Mouse (Mus musculus): Measurements from ENCODE around the gene Olfr320.
"Not testable (repeated sequence)": the region's sequence is repeated elsewhere in the genome, so short reads cannot be mapped to it uniquely, and the experiment has no call there.

Olfr320 gene

DNA sequence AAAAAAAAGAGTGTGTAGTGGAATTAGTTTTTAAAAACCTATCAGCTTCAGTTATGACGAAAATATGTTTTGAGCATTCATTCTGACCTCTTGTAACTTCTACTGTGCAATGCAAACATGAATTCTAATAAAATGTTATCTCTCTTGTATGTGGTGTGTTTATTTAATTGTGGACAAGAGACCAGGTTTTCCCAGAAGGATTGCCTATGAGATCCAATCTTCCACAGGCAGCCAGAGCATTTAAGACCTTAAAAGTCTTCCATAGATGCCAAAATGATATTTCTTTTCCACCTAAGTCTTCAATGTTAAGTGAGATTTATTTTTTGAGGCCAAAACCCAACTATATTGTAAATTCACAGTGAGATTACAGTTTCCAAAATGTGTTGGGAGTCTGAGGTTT is at the start of gene Olfr320:
TSS of gene Olfr320 (plus strand) at position 301 of the 400 bp plus-strand sequence.
- no peak for DNase-seq (ENCODE audit: low read depth, low spot score)

DNA sequence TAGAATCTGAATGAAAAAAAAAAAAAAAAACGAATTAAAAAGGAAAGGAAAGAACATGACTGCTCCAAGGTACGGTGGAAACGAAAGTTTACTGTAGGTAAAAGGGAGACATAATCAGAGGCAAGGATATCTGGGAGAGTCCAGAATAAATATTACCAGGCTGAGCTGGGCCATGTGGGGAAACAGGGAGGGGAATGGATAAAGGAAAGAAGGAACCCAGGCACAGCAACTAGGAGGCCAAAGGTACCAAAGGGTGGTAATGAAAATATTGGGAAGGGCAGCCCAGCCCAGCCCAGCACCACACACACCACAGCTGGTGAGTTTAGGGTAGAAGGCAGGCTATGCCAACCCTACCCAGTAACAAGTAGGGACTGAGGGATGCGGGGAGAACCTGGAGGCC is 46.0 kb upstream of the Olfr320 start:
- no peak for DNase-seq (ENCODE audit: low read depth, low spot score)

DNA sequence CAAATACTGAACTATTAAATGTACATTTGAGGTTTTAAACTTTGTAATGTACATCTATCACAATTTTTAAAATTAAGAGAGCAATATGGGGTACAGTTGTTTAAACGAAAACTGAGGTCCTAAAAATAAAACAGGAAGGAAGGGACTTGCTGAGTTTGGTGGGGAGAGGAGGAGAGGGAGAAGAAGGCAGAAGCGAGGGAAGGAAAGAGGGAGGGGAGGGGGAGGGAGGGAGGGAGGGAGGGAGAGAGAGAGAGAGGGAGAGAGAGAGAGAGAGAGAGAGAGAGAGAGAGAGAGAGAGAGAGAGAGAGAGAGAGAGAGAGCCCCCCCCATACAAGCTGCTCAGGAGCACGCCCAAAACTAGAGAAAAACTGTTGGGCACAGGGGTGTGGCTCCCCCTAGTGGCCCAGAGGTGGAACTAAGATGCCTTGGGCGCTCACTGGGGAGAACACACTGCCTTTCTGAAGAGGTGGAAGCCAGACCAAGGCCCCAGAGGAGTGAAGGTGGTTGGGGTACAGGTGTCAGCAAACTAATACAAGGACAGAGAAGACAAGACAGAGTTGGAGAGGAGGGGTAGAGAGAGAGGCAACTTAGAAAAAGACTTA is 44.4 kb upstream of the Olfr320 start:
- peak; percentile 44 for DNase-seq (ENCODE audit: low read depth, low spot score)

DNA sequence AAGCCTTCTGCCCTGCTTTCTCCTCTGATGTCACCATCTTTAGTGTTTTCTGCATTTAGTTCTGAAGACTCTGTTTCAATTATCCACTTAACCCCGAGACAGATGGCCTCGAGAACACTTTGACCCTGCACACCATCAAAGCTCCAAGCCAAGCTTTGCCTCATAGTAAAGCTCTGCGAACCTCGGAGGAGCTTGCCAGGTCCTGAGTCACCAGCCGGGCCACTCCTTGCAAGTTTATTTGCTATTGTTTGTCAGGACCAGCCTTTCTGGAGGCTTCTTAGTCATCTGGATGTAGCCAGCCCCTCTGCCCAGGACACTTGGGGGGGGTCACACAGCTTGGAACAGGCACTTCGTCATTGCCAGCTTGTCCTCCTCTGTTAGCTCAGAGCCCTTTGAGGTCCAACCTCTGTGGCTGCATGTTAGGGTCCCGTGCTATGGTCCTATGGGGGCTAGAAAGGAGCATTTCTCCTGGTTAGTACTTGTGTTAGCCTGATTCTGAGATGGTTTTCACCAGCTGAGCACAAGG is 42.7 kb upstream of the Olfr320 start:
- DNase-seq (ENCODE audit: low read depth, low spot score) = no peak

DNA sequence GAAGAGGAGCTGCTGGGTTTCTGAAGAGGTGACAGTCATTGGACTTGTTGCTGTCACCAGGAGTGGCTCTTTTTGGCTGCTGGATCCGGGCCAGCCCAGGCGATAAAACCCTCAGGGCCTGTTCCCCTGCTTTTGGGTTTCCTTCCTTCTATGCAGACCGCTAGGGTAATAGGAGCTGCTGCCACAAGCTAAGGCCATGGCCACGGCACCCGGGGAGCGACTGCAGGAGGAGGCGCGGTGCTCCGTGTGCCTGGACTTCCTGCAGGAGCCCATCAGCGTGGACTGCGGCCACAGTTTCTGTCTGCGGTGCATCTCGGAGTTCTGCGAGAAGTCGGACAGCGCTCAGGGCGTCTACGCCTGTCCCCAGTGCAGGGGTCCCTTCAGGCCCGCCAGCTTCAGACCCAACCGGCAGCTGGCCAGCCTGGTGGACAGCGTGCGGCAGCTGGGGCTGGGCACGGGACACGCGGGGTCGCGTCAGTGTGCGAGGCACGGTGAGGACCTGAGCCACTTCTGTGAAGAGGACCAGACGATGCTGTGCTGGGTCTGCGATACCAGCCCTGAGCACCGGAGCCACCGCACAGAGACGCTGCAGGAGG is 40.5 kb upstream of the Olfr320 start, which contains the start of gene Trim58:
TSS of gene Trim58 (plus strand) at position 194 of the 596 bp plus-strand sequence.
- DNase-seq (ENCODE audit: low read depth, low spot score) = no peak

DNA sequence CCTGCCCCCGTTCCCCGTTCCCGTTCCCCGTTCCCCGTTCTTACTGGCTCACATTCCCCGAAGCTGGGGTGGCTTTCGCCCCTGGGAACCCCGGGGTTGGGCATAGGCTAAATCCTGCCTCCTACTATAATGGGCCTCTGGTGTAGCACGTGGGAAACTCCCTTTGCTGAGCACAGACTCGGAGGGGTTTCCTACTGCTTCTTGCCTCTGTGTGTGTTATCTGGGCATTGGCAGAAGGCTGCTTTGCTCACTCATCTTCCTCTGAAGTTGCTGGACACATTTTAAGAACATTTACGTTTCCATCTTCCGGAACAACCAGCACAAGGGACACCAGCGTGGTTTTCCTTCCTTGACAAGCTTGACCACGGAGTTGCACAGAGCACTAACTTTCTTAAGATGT is 39.8 kb upstream of the Olfr320 start:
- DNase-seq (ENCODE audit: low read depth, low spot score) = no peak

DNA sequence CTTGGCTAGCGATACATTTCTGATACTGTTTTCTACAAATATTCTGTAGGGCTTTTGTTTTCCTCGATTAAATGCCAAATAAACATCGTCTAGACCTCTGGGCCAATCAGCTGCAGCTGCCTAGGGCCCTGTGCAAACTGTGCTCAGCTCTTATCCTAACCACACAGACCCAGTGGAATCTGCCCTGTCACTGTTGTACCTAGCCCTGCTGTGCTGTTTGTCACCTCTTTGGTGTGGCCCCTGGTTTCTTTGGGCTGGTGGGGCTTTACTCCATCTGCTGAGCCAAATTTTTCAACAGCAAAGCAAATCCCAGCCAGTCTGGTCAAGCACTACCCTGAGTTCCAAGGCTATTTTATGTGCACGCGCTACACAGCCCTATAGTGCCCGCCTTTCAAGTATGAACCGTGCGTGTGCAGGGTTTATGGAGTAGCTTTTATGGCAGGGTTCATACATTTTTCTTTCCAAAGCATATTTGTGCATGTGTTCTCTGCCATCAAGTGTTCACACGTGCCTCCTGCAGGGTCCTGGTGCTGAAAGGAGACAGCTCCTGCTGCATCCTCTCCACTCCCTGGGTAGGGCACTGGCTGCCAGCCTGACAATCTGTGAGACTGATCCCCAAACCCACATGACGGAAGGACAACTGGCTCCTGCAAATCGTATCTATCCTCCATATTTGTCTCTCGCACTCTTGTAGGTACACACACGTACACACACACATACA is 39.1 kb upstream of the Olfr320 start:
- DNase-seq (ENCODE audit: low read depth, low spot score) = no peak

DNA sequence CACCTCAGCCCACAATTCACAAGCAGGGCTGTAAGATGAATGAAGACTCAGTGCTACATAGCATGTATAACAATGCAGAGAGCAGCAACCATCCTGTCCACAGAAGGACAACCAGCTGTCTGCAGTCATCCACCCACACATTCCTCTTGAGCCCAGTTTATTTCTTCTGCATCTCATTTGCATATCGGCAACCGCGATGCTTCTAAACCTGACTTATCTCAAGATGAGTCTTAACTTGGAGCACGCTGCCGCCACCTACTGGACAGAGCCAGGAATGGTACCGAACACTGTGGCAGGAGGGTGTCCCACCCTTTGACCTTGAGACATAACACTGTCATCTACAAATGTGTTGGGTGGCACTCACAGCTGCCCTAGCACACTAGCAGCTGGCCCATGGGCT is 37.5 kb upstream of the Olfr320 start:
- DNase-seq (ENCODE audit: low read depth, low spot score) = peak; percentile 54

DNA sequence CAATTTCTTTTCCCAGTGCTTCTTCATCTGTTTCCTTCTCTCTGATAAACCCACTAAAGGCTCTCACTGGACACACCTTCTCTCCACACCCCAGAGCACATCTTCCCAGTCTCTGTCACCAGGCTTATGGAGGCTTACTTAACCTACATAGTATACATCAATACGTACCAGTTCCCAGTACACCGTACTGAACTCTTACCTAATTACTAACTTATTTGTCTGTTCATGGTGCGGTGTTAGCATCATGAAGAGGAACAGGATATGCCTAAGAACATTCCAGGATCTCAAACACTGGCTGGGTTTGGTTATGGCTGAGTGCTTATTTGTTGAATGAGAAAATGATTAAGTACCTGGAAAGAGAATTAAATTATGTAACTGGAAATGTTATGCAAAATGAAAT is 25.7 kb upstream of the Olfr320 start:
- DNase-seq (ENCODE audit: low read depth, low spot score) = no peak

DNA sequence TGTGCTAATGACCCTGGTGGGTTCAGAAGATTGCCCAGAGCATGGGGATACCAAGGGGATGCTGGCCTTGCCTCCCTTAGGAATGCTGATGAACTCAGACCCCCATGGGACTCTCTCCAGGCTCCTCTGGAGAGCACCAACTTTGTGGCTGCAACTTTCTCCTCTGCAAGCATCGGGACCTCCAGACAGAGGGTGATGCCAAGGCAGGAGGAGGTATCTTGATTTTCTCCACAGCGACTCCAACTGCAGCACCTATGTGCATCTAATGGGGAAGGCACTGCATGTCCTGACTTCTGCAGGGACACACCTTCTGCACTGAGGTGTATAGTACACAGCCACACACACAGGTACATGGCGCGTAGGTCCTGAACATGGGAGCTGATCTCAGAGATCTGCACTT is 22.3 kb upstream of the Olfr320 start, which contains the start of gene Olfr322:
TSS of gene Olfr322 (plus strand) at position 187 of the 400 bp plus-strand sequence.
- no peak for DNase-seq (ENCODE audit: low read depth, low spot score)

DNA sequence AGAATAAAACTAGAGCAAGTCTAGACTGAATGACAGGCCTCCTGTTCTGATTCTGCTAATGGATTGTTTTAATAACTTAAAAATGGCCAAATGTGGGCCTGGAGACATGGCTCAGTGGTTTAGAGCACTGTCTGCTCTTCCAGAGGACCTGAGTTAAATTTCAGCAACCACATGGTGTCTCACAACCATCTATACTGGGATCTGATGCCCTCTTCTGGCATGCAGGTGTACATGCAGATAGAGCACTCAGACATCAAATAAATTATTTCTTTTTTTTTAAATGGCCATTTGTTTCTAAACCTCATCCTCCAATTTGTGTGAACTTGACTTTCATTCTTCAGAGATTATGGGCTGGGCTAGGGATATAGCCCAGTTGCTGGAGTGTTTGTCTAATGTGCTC is 11.6 kb upstream of the Olfr320 start:
- no peak for DNase-seq (ENCODE audit: low read depth, low spot score)

DNA sequence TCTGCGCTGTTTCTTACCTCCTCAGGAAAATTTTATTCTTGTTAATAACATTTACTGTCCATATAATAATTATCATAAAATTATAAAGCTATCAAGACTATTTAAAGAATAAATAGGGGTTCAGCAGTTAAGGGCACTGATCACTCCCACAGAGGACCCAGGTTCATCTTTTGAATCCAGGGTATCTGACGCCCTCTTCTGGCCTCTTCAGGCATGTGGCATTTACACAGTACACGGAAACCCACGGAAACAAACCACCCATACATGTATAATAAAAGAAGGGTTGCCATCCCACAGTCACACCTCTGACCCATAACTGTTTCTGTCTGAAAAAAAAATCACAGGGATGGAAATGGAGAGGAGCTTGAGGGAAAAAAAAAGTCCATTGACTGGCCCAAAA is 9.1 kb upstream of the Olfr320 start:
- no peak for DNase-seq (ENCODE audit: low read depth, low spot score)

DNA sequence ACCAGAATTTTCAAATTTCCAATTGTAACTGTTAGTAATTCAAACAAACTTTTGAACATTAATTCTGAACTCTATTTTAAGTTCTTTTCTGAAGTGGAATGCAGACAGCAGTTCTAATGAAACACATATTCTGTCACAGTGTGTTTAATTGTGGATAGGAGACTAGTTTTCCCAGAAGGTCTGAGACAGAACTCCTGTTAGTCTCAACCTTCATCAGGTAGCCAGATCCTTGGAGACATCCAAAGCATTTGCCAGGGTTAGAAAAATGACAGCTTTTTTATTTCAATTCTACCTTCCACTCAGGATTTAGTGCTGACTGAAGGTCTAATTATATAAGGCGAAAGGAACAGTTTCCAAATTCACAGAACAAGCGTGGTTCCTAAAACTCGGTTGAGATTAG is 18.0 kb downstream of the Olfr320 start, which contains the start of gene Olfr319:
TSS of gene Olfr319 (plus strand) at position 301 of the 400 bp plus-strand sequence.
- no peak for DNase-seq (ENCODE audit: low read depth, low spot score)

DNA sequence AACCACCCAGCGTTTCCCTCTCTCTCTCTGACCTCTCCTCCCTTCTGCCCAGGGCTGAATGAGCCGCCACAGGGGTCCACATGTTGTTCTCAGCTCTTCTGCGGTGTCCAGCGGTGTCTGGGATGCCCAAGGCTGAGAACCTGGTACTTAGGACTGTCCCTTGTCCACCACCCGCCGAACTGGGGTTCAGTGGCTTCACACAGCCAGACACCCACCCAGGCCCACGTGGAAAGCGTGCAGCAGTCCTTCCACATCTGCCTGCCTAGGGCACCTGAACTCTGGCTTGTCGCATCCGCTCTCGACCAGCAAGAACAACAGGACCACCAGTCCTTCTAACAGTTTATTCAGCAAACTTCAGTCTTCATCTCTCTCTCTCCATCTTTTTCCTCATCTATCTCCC is 28.2 kb downstream of the Olfr320 start:
- DNase-seq (ENCODE audit: low read depth, low spot score) = no peak

DNA sequence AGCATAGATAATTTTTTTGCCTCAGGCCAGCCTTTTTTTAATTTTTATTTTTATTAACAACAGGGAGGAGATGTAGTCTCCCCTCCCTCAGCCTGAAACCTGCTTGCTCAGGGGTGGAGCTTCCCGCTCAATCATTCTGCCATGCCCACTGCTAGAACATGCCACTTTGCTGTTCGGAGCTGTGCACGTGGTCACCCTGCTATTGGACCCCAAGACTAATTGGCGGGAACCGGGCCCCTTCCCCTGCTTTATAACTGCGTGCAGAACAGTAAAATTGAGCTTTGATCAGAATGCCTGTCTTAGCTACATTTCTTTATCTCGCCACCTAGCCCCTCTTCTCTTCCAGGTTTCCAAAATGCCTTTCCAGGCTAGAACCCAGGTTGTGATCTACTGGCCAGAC is 36.8 kb downstream of the Olfr320 start:
- not testable (repeated sequence) for DNase-seq (ENCODE audit: low read depth, low spot score)

DNA sequence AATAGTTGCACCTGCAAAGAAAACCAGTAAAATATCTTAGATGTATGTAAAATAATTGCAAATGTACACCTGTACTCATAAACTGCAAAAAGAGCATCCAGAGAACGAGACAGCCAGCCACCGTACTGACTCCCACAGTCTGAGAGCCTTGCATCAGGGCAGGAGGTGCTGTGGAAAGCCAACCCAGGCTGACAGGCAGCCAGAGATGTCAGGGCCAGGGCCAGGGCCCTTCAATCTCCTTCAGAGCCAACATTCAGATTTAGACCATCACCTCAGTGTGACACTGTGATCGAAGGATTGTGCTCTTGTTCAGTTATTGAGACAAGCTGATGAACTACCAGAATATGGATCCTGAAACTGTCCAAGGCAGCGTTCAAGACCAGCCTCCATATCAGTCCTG is 38.8 kb downstream of the Olfr320 start:
- DNase-seq (ENCODE audit: low read depth, low spot score) = no peak

DNA sequence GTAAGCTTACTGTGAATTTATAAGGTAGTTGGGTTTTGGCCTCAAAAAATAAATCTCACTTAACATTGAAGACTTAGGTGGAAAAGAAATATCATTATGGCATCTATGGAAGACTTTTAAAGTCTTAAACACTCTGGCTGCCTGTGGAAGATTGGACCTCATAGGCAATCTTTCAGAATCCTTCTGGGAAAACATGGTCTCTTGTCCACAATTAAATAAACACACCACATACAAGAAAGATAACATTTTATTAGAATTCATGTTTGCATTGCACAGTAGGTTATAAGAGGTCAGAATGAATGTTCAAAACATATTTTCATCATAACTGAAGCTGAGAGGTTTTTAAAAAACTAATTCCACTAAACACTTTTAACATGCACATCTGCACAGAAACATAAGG is 43.0 kb downstream of the Olfr320 start, which contains the start of gene Olfr318:
TSS of gene Olfr318 (minus strand) at position 101 of the 400 bp plus-strand sequence.
- no peak for DNase-seq (ENCODE audit: low read depth, low spot score)

DNA sequence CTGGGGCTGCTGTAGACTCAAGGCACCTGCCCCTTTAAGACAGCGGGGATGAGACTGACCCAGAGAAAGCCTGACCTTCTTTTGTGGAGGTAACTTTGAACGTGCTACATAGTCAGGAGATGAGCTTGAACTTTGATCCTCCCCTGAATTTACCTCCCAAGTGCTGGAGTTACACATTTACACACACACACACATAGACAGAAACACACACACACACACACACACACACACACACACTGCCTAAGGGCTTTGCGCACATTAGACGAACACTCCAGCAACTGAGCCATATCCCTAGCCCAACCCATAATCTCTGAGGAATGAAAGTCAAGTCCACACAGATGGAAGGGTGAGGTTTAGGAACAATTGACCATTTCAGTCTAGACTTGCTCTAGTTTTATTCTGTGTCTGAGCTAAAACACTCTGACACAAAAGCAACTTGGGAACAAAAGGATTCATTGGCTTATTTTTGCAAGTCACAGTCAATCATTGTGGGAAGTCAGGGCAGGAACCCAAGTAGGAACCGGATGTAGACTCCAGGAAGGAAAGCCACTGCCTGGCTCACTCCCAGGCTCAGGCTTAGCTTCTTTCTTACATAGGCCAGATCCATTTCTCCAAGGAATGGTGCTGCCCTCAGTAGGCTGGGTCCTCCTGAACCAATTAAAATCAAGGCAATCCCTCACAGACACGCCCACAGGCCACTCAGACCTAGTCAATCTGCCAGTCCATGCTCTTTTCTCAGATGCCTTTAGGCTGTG is 47.2 kb downstream of the Olfr320 start:
- not testable (repeated sequence) for DNase-seq (ENCODE audit: low read depth, low spot score)

DNA sequence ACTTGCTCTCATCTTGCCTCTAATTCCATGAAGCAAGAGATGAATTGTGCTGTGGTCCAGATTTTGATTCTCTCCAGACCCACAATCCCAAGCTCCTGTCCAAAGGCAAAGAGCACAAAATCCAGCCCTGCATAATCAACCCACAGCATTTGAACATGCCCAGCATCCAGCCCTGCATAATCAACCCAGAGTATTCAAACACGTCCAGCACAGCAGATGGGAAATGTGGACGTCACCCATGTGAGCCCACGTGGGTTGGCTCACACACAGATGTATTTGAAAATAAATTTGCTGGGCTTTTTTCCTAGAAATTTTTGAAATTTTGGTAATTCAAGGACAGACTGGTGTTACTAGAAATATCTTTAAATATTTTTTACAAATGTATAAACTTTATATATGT is 52.5 kb downstream of the Olfr320 start:
- no peak for DNase-seq (ENCODE audit: low read depth, low spot score)
